Mouse (Mus musculus): ENCODE measurements around the gene Dcaf17.

The Dcaf17 gene

GRCm38 (mm10) chr2:71055300-71056114, at the start of gene Dcaf17, which contains the start of gene Mettl8:
Dcaf17 (plus strand) TSS chr2:71055328.
Mettl8 (minus strand) TSS chr2:71055583.
- DNase-seq (ENCODE audit: low spot score) = peak; percentile 98

DNA sequence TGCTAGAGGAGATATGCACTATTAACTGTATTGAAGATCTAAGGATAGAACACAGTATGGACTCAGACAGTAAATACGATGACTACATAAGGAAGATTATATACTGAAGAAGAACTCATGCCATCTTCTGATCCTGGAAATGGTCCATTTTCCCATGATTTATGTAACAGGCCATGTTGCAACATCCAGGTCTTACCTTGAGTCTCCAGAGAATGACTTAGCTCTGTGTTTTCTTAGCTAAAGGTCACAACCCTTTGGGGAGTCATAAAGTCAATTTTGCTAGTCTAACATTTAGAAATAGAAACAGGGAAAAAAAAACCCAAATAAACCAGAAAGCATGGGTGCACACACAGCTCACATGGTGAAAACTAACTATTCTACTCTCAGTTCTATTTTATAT, 43.3 kb upstream of the Dcaf17 start:
- DNase-seq (ENCODE audit: low spot score) = no peak

DNA sequence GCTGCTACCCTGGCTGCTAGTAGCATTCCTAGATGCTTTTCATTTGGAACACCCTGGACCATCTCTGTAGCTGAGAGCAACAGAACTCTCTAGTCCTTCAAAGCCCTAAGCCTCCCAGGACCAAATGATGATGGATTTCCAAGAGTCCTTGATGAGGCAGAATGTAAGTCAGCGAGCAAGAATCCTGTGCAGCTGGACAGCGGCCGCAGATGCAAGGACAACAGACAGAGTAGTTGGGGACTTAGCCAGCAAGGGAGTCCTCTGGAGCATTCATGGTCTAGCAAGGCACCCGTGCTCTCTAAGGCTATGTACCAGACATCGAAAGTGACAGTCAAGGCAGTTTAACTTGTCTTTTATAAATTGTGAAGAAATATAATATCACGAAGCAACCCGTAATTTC, 41.6 kb upstream of the Dcaf17 start:
- DNase-seq (ENCODE audit: low spot score) = no peak

DNA sequence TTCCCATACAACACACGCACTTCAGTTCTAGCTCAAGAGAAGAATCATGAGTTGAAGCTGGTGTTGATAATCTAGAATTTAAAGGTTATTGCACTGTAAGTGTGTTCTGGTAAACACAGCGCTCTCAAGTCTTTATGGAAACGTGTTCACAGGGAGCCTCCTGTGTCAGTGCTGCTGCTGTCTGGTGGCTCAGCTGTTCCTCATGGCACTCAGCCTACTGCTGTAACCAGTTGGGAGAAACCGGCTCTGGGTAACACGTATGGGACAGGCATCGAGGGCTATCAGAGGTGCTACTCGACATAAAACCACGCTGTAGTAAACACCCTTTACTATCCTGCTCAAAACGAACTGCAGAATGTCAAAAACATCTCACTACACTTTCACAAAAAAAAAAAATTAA, 35.9 kb upstream of the Dcaf17 start:
- peak; percentile 12 for DNase-seq (ENCODE audit: low spot score)

- DNase-seq (ENCODE audit: low spot score) = no peak
Measured at GRCm38 (mm10) chr2:71019704-71020375, 35.3 kb upstream of the Dcaf17 start.

GRCm38 (mm10) chr2:71020674-71021073, 34.5 kb upstream of the Dcaf17 start:
- no peak for DNase-seq (ENCODE audit: low spot score)

DNA sequence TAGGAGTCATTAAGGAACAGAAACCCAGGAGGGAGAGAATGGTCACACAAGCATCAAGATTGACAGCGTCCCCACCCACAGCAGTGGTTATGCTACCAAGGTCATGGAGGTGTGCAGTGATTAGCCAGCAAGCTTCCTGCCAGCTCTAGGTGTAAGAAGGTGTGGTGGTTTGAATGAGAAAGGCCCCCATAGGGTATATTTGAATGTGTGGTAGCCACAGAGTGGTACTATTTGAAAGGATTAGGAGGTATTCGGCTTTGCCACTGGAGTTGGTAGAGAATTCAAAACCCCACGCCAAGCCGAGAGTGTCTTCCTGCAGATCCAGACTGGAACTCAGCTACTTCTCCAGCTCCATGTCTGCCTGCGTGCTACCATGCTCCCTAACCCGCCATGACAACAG, 32.1 kb upstream of the Dcaf17 start:
- DNase-seq (ENCODE audit: low spot score) = no peak

GRCm38 (mm10) chr2:71023986-71024385, 31.1 kb upstream of the Dcaf17 start:
- DNase-seq (ENCODE audit: low spot score) = no peak

GRCm38 (mm10) chr2:71025576-71026315, 29.4 kb upstream of the Dcaf17 start:
- DNase-seq (ENCODE audit: low spot score) = no peak

GRCm38 (mm10) chr2:71026787-71027186, 28.3 kb upstream of the Dcaf17 start:
- peak; percentile 76 for DNase-seq (ENCODE audit: low spot score)

DNA sequence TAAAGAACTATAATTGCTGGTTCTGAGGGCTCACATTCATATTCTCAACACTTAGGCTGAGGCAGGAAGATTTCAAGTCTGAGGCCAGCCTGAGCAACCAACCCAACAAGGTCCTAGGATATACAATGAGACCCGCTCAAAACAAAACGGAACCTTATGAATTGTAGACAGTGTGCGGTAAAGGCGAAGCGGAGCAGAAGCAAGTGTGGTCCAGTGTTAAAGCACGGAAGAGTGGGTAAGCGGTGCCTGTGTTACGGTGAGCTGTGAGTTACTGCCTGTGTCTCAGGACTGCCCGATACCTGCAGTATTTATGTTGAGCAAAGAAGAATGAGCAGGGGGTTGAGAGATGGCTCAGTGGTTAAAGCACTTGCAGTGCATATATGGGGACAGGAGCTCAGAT, 27.5 kb upstream of the Dcaf17 start:
- no peak for DNase-seq (ENCODE audit: low spot score)

DNA sequence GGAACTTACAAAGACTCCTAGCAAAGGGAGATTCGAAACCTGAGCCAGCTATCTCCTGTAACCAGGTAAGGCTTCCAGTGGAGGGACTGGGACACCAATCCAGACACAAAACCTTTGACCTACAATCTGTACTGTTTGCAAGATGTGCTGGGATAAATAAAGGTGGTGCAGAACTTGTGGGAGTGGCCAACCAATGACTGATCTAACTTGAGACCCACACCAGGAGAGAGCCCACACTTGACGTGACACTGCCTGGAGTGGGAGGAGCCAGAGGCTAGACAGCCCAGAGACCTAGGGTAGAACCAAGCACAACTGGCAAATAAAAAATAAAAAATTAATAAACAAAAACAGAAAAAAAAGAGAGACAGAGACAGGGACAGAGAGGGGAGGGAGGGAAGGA, 24.5 kb upstream of the Dcaf17 start:
- no peak for DNase-seq (ENCODE audit: low spot score)

GRCm38 (mm10) chr2:71031973-71032794, 22.9 kb upstream of the Dcaf17 start:
- DNase-seq (ENCODE audit: low spot score) = no peak

DNA sequence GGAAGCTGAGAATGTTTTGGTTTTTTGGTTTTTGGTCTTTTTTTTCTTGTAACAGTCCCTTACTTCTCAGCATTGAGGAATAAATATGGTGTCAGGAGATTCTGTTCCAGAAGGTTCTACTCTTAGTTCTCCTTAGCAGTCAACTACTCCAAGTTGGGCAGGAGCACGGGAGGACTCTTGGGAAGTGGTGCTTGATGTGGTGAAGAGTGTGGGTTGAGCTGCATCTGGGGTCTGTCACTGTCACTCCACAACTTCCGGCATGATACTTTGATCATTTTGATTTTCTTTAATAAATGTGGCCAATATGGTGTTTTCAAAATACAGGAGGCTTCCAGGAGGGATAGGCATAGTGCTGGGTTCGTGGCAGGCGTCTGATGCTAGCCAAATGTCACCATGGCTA, 22.1 kb upstream of the Dcaf17 start:
- DNase-seq (ENCODE audit: low spot score) = no peak

DNA sequence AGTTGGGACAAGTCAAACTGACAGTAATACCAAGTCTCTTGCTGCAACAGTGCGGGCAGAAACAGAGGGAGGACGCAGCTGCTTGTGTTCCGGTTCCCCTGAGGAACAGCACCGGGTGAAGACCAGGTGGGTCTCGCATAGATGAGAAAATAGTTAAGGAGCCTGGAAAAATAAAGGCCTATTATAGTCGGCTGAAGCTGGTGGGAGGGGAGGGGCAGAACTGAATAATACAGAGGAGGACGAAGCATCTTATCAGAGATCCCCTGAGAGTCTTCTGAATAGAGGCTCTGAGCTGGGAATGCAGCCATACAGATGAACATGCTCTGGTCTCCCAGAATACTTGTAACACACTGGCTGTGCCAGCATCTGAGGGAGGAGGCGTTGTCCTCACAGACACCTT, 21.1 kb upstream of the Dcaf17 start:
- no peak for DNase-seq (ENCODE audit: low spot score)

DNA sequence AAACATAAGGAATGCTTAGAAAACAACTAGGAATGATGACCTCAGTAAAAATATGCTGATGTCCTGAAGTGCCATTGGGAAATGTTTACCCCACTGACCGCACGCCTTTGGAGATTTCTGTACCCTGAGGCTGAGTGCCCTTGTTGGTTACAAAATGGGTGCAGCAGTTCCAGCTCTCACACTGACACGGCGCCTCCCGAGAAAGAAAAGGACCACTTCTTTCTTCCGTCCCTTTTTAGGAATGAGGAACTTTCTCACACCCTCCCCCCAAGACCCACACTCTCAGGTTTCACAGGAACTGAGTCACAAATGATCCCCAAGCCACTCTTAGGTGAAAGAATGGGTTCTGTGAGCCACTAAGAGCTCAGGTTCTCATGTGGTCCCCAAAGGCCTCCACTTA, 17.7 kb upstream of the Dcaf17 start:
- DNase-seq (ENCODE audit: low spot score) = no peak

DNA sequence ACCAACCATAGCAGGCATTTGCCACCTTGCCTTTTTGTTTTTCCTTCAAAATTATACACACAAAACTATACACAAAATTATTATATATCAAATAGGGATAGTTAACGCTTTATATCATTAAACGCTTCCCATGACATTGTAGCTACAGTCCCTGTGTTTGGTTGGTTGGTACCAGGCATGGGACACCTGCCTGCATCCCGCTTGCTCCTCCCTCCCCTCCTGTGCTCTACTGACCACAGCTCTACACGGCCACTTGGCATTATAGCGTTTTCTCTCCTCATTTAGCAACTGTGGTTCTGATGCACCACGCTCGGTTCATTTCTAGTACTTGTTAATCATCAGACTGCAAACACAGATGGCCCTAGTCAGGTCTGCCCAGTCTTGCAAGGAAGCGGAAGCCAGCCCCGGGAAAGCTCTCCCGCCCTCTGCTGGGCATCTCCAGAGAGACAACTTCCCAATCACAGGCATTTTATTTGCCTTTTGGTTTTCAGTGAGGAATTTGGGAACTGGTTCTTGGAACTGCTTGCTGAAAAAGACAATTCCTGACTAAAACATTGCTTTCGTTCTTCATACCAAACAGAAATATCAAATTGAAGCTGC, 15.5 kb upstream of the Dcaf17 start:
- DNase-seq (ENCODE audit: low spot score) = peak; percentile 79

DNA sequence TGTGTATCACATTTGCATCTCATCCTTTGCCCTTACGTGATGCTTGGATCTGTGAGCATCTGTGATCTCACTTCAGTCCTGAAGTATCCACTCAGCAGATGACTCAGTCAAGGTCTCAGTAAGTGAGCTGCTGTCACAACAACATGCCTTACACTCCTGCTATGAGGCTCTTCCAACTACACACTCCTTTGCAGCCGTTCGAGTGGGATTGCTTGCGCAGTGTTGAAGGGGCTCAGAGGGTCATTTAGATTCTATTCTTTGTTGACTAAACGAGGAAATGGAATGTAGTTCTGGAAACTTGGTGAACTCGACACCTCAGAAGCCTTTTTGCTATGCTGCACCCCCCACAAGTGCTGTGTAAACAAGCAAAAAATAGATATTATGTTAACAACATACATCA, 9.0 kb upstream of the Dcaf17 start:
- DNase-seq (ENCODE audit: low spot score) = no peak

- no peak for DNase-seq (ENCODE audit: low spot score)
Measured at GRCm38 (mm10) chr2:71046751-71047320, 8.3 kb upstream of the Dcaf17 start.

DNA sequence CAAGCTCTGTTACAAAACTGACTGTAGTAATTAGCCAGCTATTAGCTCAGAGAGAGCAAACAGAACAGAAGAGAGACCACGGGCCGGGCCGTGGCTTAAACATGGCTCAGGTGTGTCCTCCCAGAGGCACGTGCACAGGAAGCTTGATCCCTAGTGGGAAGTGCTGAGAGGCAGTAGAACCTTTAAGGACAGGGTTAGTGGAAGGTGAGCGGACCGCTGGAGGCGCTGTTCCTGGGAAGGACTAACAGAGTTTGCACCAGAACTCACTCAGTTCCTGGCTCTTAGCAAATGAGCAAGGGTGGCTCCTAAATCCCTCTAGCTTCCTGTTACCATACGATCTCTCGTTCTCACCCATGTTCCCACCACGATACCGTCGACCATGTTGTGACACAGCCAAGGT, 6.2 kb upstream of the Dcaf17 start:
- no peak for DNase-seq (ENCODE audit: low spot score)

- no peak for DNase-seq (ENCODE audit: low spot score)
Measured at GRCm38 (mm10) chr2:71050511-71050910, 4.6 kb upstream of the Dcaf17 start.
